Mouse (Mus musculus) stomach, embryonic 14.5 days (tissue): ENCODE data around the gene Omt2b. TPM values are rescaled to one million over a fixed set of nuclear protein-coding genes. Genes with fewer than 3 reads are reported as not detected.
"Not testable (repeated sequence)": the region's sequence is repeated elsewhere in the genome, so short reads cannot be mapped to it uniquely, and the experiment has no call there.

Experiments
- ATAC-seq: fragments of 200-750 bp; cut with Nextera tagmentation; 2 replicates; pipeline ENCODE4 v1.8.0; 2017; ENCODE audit warnings: low read depth, moderate TSS enrichment; ENCODE audit not compliant: insufficient number of reproducible peaks, insufficient read depth, low FRiP score
- H3K27ac ChIP-seq: fragments of 300-500 bp; sonication (generic); 2 replicates; pipeline ENCODE4 v1.5.1; 2014; ENCODE audit warnings: mild to moderate bottlenecking, low read length, moderate library complexity, mixed read lengths
- H3K27me3 ChIP-seq: fragments of 300-500 bp; sonication (generic); 2 replicates; pipeline ENCODE4 v1.6.1; 2014; ENCODE audit warnings: low read length, control low read depth, mixed read lengths; ENCODE audit not compliant: control insufficient read depth, insufficient read depth
- H3K36me3 ChIP-seq: fragments of 300-500 bp; sonication (generic); 2 replicates; pipeline ENCODE4 v1.6.1; 2014; ENCODE audit warnings: mild to moderate bottlenecking, control low read depth, low read length, moderate library complexity, mixed read lengths; ENCODE audit not compliant: control insufficient read depth, insufficient read depth
- H3K4me1 ChIP-seq: fragments of 300-500 bp; sonication (generic); 2 replicates; pipeline ENCODE4 v1.6.1; 2014; ENCODE audit warnings: low read length, control low read depth, mixed read lengths; ENCODE audit not compliant: control insufficient read depth, insufficient read depth
- H3K4me2 ChIP-seq: fragments of 300-500 bp; sonication (generic); replicated peaks from 2 replicates; pipeline ENCODE4 v1.6.1; 2014; ENCODE audit warnings: low read depth, low read length, control low read depth
- H3K4me3 ChIP-seq: fragments of 300-500 bp; sonication (generic); 2 replicates; pipeline ENCODE4 v1.5.1; 2014; ENCODE audit warnings: low read depth, low read length, control low read depth
- H3K9ac ChIP-seq: fragments of 300-500 bp; sonication (generic); replicated peaks from 2 replicates; pipeline ENCODE4 v1.6.1; 2014; ENCODE audit warnings: low read depth, mild to moderate bottlenecking, control low read depth, low read length, moderate library complexity, mixed read lengths
- H3K9me3 ChIP-seq: fragments of 300-500 bp; sonication (generic); 2 replicates; pipeline ENCODE4 v1.6.1; 2016; ENCODE audit warnings: low read depth, low read length, control low read depth; ENCODE audit not compliant: control insufficient read depth
- WGBS: fragments of 180-500 bp; shearing (Covaris S2); extraction: QIAGEN DNeasy Blood & Tissue Kit; methylation state at CpG from one replicate; pipeline ENCODE4 v1.1.7; 2014; 5-methylcytosine and 5-hydroxymethylcytosine counted together
- polyA plus RNA-seq: library from polyadenylated mRNA; unstranded; fragments of >200 nt; fragmentation: Nextera tagmentation; extraction: Ambion mirVana; gene quantifications from 2 replicates; pipeline ENCODE4 v1.2.1, GENCODE M21; 2014

Omt2b gene
- polyA plus RNA-seq, 1 experiment from 2014 or later = not detected

DNA sequence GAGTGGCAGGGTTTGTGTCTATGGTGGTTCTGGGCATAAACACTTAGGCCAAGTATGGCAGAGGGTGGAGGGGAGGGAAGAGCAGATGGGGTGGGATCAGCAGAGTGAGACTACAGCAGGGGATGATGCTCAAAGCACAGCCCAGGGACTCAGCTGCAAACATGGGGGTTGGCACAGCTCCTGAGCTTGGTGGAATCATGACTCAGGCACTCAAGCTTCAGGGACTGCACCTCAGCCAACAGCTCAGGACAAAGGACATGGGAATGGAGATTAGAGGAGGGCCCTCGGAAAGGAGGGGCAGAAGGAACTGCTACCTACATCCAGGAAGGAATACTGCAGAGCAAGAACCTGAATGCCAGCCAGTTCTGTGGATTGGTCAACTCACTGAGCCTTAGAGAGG lies 28.2 kb upstream of the Omt2b start:
- H3K27me3 ChIP-seq, H3K36me3 ChIP-seq, H3K4me1 ChIP-seq, H3K4me2 ChIP-seq, H3K4me3 ChIP-seq, ATAC-seq, H3K9me3 ChIP-seq, H3K9ac ChIP-seq, H3K27ac ChIP-seq: not testable (repeated sequence)
- 55% methylated on average over 1 of the region's 1 CpGs for WGBS

DNA sequence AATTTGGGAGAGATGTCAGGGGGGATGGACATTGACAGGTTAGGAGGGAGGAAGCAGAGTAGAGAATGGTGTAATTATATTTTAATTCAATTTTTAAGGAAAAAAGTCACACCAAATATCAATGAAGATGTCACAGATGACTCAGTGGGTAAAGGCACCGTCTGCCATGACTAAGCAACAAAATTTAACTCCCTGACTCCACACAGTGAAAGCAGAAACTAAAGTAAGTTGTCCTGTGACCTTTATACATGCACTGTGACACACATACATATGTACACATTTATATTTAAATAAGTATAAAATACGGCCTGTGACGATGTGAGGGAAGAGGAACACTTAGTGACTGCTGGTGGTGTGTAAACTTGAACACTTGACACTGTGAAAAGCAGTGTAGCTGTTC lies 19.3 kb upstream of the Omt2b start:
- H3K36me3 ChIP-seq, H3K27ac ChIP-seq, H3K4me3 ChIP-seq, ATAC-seq, H3K27me3 ChIP-seq, H3K4me2 ChIP-seq, H3K9ac ChIP-seq, H3K9me3 ChIP-seq, H3K4me1 ChIP-seq: not testable (repeated sequence)
- WGBS = 90% methylated on average over 3 of the region's 3 CpGs

DNA sequence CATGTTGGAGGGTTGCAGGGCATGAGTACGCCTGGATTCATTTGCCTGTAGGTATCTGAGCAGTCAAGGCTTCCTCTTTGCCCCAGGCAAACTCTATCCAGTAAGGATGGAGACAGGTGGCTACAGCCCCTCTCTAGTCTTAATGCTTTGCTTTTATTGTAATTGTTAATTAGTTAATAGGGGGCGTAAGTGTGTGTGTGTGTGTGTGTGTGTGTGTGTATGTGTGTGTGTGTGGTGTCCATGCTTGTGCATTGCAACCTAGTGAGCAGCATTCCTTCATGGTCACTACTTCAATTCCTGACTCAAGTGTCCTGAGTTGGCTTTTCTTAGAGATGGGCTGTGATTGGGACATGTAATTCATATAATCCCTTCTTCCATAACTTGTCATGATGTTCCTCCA lies 12.7 kb upstream of the Omt2b start, which contains the start of gene Omt2a:
TSS of gene Omt2a (minus strand) at position 101 of the 400 bp plus-strand sequence.
- no peak within 1 kb of the TSS for H3K4me2 ChIP-seq
- WGBS = 80% methylated on average over 2 of the region's 2 CpGs
- H3K9me3 ChIP-seq = no peaks in the 10 kb centered on the region
- H3K36me3 ChIP-seq = no peaks in the 10 kb centered on the region
- H3K9ac ChIP-seq = no peak within 1 kb of the TSS
- no peak within 1 kb of the TSS for H3K4me3 ChIP-seq
- no peak for ATAC-seq
- no peaks in the 10 kb centered on the region for H3K27me3 ChIP-seq
- no peak within 1 kb of the TSS for H3K27ac ChIP-seq
- H3K4me1 ChIP-seq = no peaks in the 10 kb centered on the region

DNA sequence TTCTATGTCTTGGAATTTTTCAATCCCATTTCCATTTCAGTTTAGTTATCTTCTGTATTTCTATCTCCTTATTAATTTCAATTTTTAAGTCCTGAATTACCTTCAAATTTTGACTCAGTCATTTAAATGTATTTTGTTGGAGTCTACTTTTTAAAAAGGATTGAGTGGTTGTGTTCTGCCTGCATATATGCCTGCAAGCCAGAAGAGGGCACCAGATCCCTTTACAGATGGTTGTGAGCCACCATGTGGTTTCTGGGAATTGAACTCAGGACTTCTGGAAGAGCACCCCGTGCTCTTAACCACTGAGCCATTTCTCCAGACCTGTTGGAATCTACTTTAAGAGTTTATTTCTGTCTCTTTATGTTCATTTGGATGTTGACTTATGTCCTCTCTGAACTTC lies 7.9 kb upstream of the Omt2b start:
- H3K4me1 ChIP-seq = no peaks in the 10 kb centered on the region
- no peaks in the 10 kb centered on the region for H3K9me3 ChIP-seq
- H3K9ac ChIP-seq = no peak overlapping the region
- no peak for ATAC-seq
- 32% methylated on average over 1 of the region's 1 CpGs for WGBS
- no peak overlapping the region for H3K27ac ChIP-seq
- no peaks in the 10 kb centered on the region for H3K27me3 ChIP-seq
- no peak overlapping the region for H3K4me3 ChIP-seq
- H3K36me3 ChIP-seq = no peaks in the 10 kb centered on the region
- H3K4me2 ChIP-seq = no peak overlapping the region

DNA sequence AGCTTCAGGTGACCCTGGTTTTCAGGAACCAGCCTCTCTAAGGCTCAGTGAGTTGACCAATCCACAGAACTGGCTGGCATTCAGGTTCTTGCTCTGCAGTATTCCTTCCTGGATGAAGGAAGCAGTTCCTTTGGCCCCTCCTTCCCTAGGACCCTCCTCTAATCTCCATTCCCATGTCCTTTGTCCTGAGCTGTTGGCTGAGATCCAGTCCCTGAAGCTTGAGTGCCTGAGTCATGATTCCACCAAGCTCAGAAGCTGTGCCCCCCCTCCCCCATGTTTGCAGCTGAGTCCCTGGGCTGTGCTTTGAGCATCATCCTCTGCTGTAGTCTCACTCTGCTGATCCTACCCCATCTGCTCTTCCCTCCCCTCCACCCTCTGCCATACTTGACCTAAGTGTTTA lies 9.7 kb downstream of the Omt2b start:
- not testable (repeated sequence) for ATAC-seq, H3K4me1 ChIP-seq, H3K27ac ChIP-seq, H3K9me3 ChIP-seq, H3K36me3 ChIP-seq, H3K4me2 ChIP-seq, H3K4me3 ChIP-seq, H3K27me3 ChIP-seq, H3K9ac ChIP-seq

DNA sequence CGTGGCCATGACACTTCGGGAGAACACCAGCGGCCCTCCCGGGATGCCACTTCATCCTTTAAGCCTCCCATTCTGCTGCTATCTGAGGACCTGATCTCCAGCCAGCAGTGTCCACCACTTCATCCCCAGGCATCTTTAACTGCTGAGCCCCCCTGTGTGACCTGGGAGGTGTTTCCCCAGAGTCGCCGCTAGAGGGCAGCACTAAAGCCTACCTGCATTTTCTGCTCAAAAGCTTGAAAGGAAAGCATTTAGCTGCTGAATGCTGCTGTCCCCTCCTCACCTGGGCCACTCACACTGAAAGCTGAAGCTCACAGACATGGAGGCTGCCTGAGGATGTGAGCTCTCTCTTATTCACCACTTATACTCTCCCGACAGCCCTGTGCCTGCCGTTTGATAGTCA lies 12.9 kb downstream of the Omt2b start:
- H3K27me3 ChIP-seq, H3K27ac ChIP-seq, H3K4me3 ChIP-seq, ATAC-seq, H3K9ac ChIP-seq, H3K4me1 ChIP-seq, H3K36me3 ChIP-seq, H3K4me2 ChIP-seq, H3K9me3 ChIP-seq: not testable (repeated sequence)
- 24% methylated on average over 8 of the region's 8 CpGs for WGBS

DNA sequence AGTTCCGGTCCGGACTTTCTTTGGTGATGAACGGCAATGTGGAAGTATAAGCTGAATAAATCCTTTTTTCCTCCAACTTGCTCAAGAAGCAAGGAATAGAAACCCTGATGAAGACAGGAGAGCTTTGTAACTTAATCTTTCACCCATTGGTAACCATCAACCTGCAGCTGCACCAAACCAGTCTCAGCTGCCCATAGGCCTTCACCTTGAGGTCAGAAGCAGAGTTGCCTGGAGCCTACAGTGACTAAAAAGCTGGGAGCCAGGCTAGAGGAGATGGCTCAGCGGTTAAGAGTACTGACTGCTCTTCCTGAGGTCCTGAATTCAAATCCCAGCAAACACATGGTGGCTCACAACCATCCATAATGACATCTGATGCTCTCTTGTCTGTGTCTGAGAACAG lies 15.1 kb downstream of the Omt2b start:
- not testable (repeated sequence) for H3K9ac ChIP-seq, H3K27ac ChIP-seq, H3K4me3 ChIP-seq, H3K4me1 ChIP-seq, H3K9me3 ChIP-seq, ATAC-seq, H3K27me3 ChIP-seq, H3K36me3 ChIP-seq, H3K4me2 ChIP-seq
- 81% methylated on average over 4 of the region's 4 CpGs for WGBS

DNA sequence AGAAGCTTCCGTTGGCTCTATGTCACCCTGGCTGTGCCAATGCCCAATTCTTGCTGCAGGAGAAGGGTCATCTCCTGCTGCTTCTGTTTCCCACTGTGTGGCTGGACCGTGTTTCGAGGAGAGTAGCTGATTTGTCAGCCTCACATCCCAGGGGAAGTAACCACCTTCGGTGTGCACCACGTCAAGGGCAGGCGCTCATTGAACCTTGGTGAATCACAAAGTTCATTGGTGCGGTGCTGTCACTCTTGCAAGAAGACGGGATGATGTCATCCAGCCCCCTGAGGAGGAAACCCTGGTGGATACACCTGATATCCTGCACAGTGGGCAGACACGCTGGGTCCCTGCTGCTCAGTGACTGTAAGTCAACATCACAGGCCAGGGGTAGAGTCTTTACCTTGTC lies 15.7 kb downstream of the Omt2b start:
- not testable (repeated sequence) for H3K9me3 ChIP-seq, H3K27me3 ChIP-seq, ATAC-seq, H3K36me3 ChIP-seq, H3K9ac ChIP-seq, H3K27ac ChIP-seq, H3K4me3 ChIP-seq, H3K4me1 ChIP-seq, H3K4me2 ChIP-seq
- WGBS = 82% methylated on average over 9 of the region's 9 CpGs

DNA sequence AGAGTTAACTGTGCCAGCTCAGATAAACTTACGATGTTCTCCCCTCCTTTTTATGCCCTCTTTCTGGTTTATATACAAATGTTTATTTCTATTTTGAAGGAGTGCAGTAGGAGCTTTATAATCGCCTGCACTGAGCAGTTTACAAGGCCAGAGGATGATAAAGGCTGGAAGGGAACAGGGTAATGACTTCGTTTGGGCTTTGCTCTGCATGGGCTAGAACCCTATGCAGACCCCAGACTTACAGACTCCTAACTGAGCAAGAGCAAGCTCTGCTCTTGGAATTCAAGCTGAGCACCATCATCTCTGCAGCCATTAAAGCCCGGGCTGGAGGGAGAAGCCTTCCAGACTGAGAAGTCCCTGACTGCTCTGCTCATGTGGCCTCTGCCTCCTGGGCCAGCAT lies 17.8 kb downstream of the Omt2b start:
- 59% methylated on average over 4 of the region's 4 CpGs for WGBS
- not testable (repeated sequence) for ATAC-seq, H3K27ac ChIP-seq, H3K4me3 ChIP-seq, H3K4me1 ChIP-seq, H3K9me3 ChIP-seq, H3K27me3 ChIP-seq, H3K4me2 ChIP-seq, H3K36me3 ChIP-seq, H3K9ac ChIP-seq
